In the genomic region with DNA sequence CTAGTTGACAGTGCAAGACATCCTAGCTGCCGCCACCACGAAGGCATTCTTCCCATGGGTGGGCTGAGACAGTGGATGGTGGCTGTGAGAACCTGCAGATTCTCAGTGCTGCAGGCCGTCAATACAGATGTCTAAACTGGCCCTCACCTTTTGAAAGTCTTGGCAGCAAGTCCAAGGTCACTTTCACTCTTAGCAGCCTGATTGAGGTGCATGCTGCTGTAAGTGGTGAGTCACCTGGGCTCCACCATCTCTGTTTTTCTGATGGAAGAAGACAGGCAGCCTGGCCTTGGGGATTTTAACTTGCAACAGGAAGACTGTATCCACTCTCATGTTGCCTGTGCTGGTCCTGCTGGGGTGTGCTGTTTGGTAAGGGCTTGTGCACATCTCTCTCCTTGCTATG, we compare ENCODE assay signal across 20 mouse cellular contexts.
DNase-seq lines count a peak whose midpoint lies in the region; ATAC-seq lines count a peak whose summit lies in the region.
"Had no signal": no experiment of that assay in that cellular context is flagged by ENCODE, and none has a peak within 500 bp of the region (broad histone marks: within the 10 kb centered on the region; RNA-seq: fewer than 3 reads in every experiment).

No protein-coding gene starts in this region.

- H3K9me3 ChIP-seq in heart, embryonic 13.5 days: no peaks in the 10 kb centered on the region
- H3K9me3 ChIP-seq in midbrain, embryonic 15.5 days: no peaks in the 10 kb centered on the region
- H3K9me3 ChIP-seq in midbrain, embryonic 11.5 days (ENCODE audit: control insufficient read depth, low read length): no peaks in the 10 kb centered on the region
- H3K9me3 ChIP-seq: limb, embryonic 12.5 days; liver, embryonic 13.5 days; lung, embryonic 15.5 days had no signal

- ATAC-seq in heart, embryonic 13.5 days (ENCODE audit: extremely low read depth, insufficient number of reproducible peaks, low FRiP score, low TSS enrichment): no peak
- no peak for ATAC-seq in midbrain, embryonic 15.5 days (replicated peaks)
- no peak for ATAC-seq in midbrain, embryonic 11.5 days (ENCODE audit: low FRiP score)
- no peak for ATAC-seq in frontal cortex, adult (ENCODE audit: low TSS enrichment)
- ATAC-seq: forebrain, embryonic 16.5 days; hindbrain, embryonic 16.5 days had no signal

- H3K27ac ChIP-seq in heart, embryonic 13.5 days (replicated peaks): no peak overlapping the region
- H3K27ac ChIP-seq in midbrain, embryonic 15.5 days: peak overlapping the region; percentile 22; the same call in 1 of the 2 replicates
- no peak overlapping the region for H3K27ac ChIP-seq in midbrain, embryonic 11.5 days (ENCODE audit: low read depth, low read length)
- H3K27ac ChIP-seq: heart, adult 2 months; limb, embryonic 12.5 days; liver, embryonic 13.5 days; lung, embryonic 15.5 days; macrophage had no signal

- peak overlapping the region; percentile 14; the same call in 1 of the 2 replicates for H3K9ac ChIP-seq in heart, embryonic 13.5 days
- no peak overlapping the region for H3K9ac ChIP-seq in midbrain, embryonic 15.5 days
- H3K9ac ChIP-seq in midbrain, embryonic 11.5 days (ENCODE audit: low read length): no peak overlapping the region
- H3K9ac ChIP-seq: limb, embryonic 12.5 days; liver, embryonic 13.5 days; lung, embryonic 15.5 days had no signal

- no peak overlapping the region for H3K4me2 ChIP-seq in heart, embryonic 13.5 days
- H3K4me2 ChIP-seq in midbrain, embryonic 15.5 days: no peak overlapping the region
- H3K4me2 ChIP-seq in midbrain, embryonic 11.5 days: no peak overlapping the region
- H3K4me2 ChIP-seq: limb, embryonic 12.5 days; lung, embryonic 15.5 days had no signal

- WGBS in heart, embryonic 13.5 days: 54% methylated on average over 3 of the region's 3 CpGs
- 86% methylated on average over 3 of the region's 3 CpGs for WGBS in midbrain, embryonic 15.5 days
- 81% methylated on average over 3 of the region's 3 CpGs for WGBS in midbrain, embryonic 11.5 days

- H3K36me3 ChIP-seq in heart, embryonic 13.5 days: no peaks in the 10 kb centered on the region
- H3K36me3 ChIP-seq in midbrain, embryonic 15.5 days (replicated peaks): no peaks in the 10 kb centered on the region
- no peaks in the 10 kb centered on the region for H3K36me3 ChIP-seq in midbrain, embryonic 11.5 days (ENCODE audit: control insufficient read depth, insufficient read depth, low read length)
- H3K36me3 ChIP-seq: limb, embryonic 12.5 days; liver, embryonic 13.5 days; lung, embryonic 15.5 days had no signal

- H3K27me3 ChIP-seq in heart, embryonic 13.5 days (replicated peaks): no peaks in the 10 kb centered on the region
- no peaks in the 10 kb centered on the region for H3K27me3 ChIP-seq in midbrain, embryonic 15.5 days (replicated peaks)
- H3K27me3 ChIP-seq in midbrain, embryonic 11.5 days (ENCODE audit: control insufficient read depth, insufficient read depth, low read length): no peaks in the 10 kb centered on the region
- H3K27me3 ChIP-seq: limb, embryonic 12.5 days; liver, embryonic 13.5 days; lung, embryonic 15.5 days had no signal

- H3K4me1 ChIP-seq in heart, embryonic 13.5 days: peaks cover 52% of the 10 kb centered on the region
- H3K4me1 ChIP-seq in midbrain, embryonic 15.5 days: peaks cover 15% of the 10 kb centered on the region
- H3K4me1 ChIP-seq in midbrain, embryonic 11.5 days (ENCODE audit: control insufficient read depth, insufficient read depth, low read length): peaks cover 18% of the 10 kb centered on the region

- H3K4me3 ChIP-seq in heart, embryonic 13.5 days: no peak overlapping the region
- no peak overlapping the region for H3K4me3 ChIP-seq in midbrain, embryonic 15.5 days
- no peak overlapping the region for H3K4me3 ChIP-seq in midbrain, embryonic 11.5 days (ENCODE audit: low read depth, low read length)
- H3K4me3 ChIP-seq: heart, adult 2 months; limb, embryonic 12.5 days; lung, embryonic 15.5 days had no signal

- no peak for DNase-seq in heart, adult 18-20 months
- no peak for DNase-seq in midbrain, embryonic 11.5 days (ENCODE audit: low spot score, missing footprints)
- peak; percentile 70 for DNase-seq in adrenal gland, adult 8-10 months
- no peak for DNase-seq in kidney, adult 18-20 months
- DNase-seq: cerebellum, adult 18-20 months; cerebellum, postnatal 36 days; gastrocnemius, postnatal 10 days; heart, adult 2 months; kidney, adult 8-10 months; kidney, postnatal 25 days; liver, embryonic 13.5 days; thymus, postnatal 4 days had no signal
